Mouse (Mus musculus): ENCODE measurements around the gene Enkur.
"Not testable (repeated sequence)": the region's sequence is repeated elsewhere in the genome, so short reads cannot be mapped to it uniquely, and the experiment has no call there.

The Enkur gene

GRCm38 (mm10) chr2:21204912-21205830 lies at the start of gene Enkur, which contains the start of gene Thnsl1:
Gene Enkur (minus strand): TSS chr2:21205365.
Gene Thnsl1 (plus strand): TSS chr2:21205724.
- peak; percentile 94 for DNase-seq (ENCODE audit: low spot score)

GRCm38 (mm10) chr2:21254308-21254707 lies 49.1 kb upstream of the Enkur start:
- no peak for DNase-seq (ENCODE audit: low spot score)

GRCm38 (mm10) chr2:21253644-21254043 lies 48.5 kb upstream of the Enkur start:
- DNase-seq (ENCODE audit: low spot score): no peak

- DNase-seq (ENCODE audit: low spot score): no peak
Measured at GRCm38 (mm10) chr2:21245477-21246102, 40.4 kb upstream of the Enkur start.

- no peak for DNase-seq (ENCODE audit: low spot score)
Measured at GRCm38 (mm10) chr2:21244986-21245385, 39.8 kb upstream of the Enkur start.

- DNase-seq (ENCODE audit: low spot score): not testable (repeated sequence)
Measured at GRCm38 (mm10) chr2:21244104-21244503, 38.9 kb upstream of the Enkur start.

GRCm38 (mm10) chr2:21236846-21237245 lies 31.7 kb upstream of the Enkur start:
- no peak for DNase-seq (ENCODE audit: low spot score)

GRCm38 (mm10) chr2:21235844-21236386 lies 30.8 kb upstream of the Enkur start:
- no peak for DNase-seq (ENCODE audit: low spot score)

- peak; percentile 10 for DNase-seq (ENCODE audit: low spot score)
Measured at GRCm38 (mm10) chr2:21234871-21235648, 29.9 kb upstream of the Enkur start.

GRCm38 (mm10) chr2:21231147-21231546 lies 26.0 kb upstream of the Enkur start:
- DNase-seq (ENCODE audit: low spot score): no peak

- DNase-seq (ENCODE audit: low spot score): no peak
Measured at GRCm38 (mm10) chr2:21230276-21230675, 25.1 kb upstream of the Enkur start.

- DNase-seq (ENCODE audit: low spot score): no peak
Measured at GRCm38 (mm10) chr2:21222453-21223384, 17.6 kb upstream of the Enkur start.

- no peak for DNase-seq (ENCODE audit: low spot score)
Measured at GRCm38 (mm10) chr2:21215284-21215683, 10.1 kb upstream of the Enkur start.

GRCm38 (mm10) chr2:21214322-21214721 lies 9.2 kb upstream of the Enkur start:
- no peak for DNase-seq (ENCODE audit: low spot score)

- peak; percentile 16 for DNase-seq (ENCODE audit: low spot score)
Measured at GRCm38 (mm10) chr2:21211361-21211760, 6.2 kb upstream of the Enkur start.

GRCm38 (mm10) chr2:21206278-21206677 lies 1.1 kb upstream of the Enkur start:
- DNase-seq (ENCODE audit: low spot score): no peak

- DNase-seq (ENCODE audit: low spot score): no peak
Measured at GRCm38 (mm10) chr2:21205831-21206159, 630 bp upstream of the Enkur start.

GRCm38 (mm10) chr2:21202754-21203153 lies 2.4 kb downstream of the Enkur start:
- no peak for DNase-seq (ENCODE audit: low spot score)

- DNase-seq (ENCODE audit: low spot score): no peak
Measured at GRCm38 (mm10) chr2:21199051-21199450, 6.1 kb downstream of the Enkur start.

- no peak for DNase-seq (ENCODE audit: low spot score)
Measured at GRCm38 (mm10) chr2:21195233-21195632, 9.9 kb downstream of the Enkur start.

GRCm38 (mm10) chr2:21191232-21191631 lies 13.9 kb downstream of the Enkur start:
- no peak for DNase-seq (ENCODE audit: low spot score)
